Mouse (Mus musculus) forebrain, embryonic 12.5 days (tissue): ENCODE data around the gene Zfp160. TPM values are rescaled to one million over a fixed set of nuclear protein-coding genes. Genes with fewer than 3 reads are reported as not detected.
"Not testable (repeated sequence)": the region's sequence is repeated elsewhere in the genome, so short reads cannot be mapped to it uniquely, and the experiment has no call there.

Experiments used
- ATAC-seq: fragments of 200-750 bp; cut with Nextera tagmentation; 2 replicates; pipeline ENCODE4 v1.8.0; 2017; ENCODE audit warnings: moderate TSS enrichment; ENCODE audit not compliant: low FRiP score
- H3K27ac ChIP-seq: fragments of 300-500 bp; sonication (generic); 2 replicates; pipeline ENCODE4 v1.5.1; 2016; ENCODE audit warnings: mild to moderate bottlenecking
- H3K27me3 ChIP-seq: fragments of 300-500 bp; sonication (generic); 2 replicates; pipeline ENCODE4 v1.6.1; 2016; ENCODE audit warnings: mild to moderate bottlenecking
- H3K36me3 ChIP-seq: fragments of 300-500 bp; sonication (generic); replicated peaks from 2 replicates; pipeline ENCODE4 v1.6.1; 2016; ENCODE audit warnings: mild to moderate bottlenecking
- H3K4me1 ChIP-seq: fragments of 300-500 bp; sonication (generic); 2 replicates; pipeline ENCODE4 v1.6.1; 2016
- H3K4me2 ChIP-seq: fragments of 300-500 bp; sonication (generic); 2 replicates; pipeline ENCODE4 v1.6.1; 2016; ENCODE audit warnings: mild to moderate bottlenecking, moderate library complexity
- H3K4me3 ChIP-seq: fragments of 300-500 bp; sonication (generic); replicated peaks from 2 replicates; pipeline ENCODE4 v1.5.1; 2016; ENCODE audit warnings: mild to moderate bottlenecking
- H3K9ac ChIP-seq: fragments of 300-500 bp; sonication (generic); 2 replicates; pipeline ENCODE4 v1.6.1; 2016; ENCODE audit warnings: mild to moderate bottlenecking
- H3K9me3 ChIP-seq: fragments of 300-500 bp; sonication (generic); 2 replicates; pipeline ENCODE4 v1.6.1; 2016
- WGBS: fragments of 180-500 bp; shearing (Covaris S2); methylation state at CpG from one replicate; pipeline ENCODE4 v1.1.7; 2016; 5-methylcytosine and 5-hydroxymethylcytosine counted together
- polyA plus RNA-seq: library from polyadenylated mRNA; unstranded; fragments of >200 nt; fragmentation: Nextera tagmentation; extraction: Ambion mirVana; gene quantifications from 2 replicates; pipeline ENCODE4 v1.2.1, GENCODE M21; 2016

Zfp160 gene
- 19.0 and 20.3 TPM in 2 replicates for polyA plus RNA-seq

DNA sequence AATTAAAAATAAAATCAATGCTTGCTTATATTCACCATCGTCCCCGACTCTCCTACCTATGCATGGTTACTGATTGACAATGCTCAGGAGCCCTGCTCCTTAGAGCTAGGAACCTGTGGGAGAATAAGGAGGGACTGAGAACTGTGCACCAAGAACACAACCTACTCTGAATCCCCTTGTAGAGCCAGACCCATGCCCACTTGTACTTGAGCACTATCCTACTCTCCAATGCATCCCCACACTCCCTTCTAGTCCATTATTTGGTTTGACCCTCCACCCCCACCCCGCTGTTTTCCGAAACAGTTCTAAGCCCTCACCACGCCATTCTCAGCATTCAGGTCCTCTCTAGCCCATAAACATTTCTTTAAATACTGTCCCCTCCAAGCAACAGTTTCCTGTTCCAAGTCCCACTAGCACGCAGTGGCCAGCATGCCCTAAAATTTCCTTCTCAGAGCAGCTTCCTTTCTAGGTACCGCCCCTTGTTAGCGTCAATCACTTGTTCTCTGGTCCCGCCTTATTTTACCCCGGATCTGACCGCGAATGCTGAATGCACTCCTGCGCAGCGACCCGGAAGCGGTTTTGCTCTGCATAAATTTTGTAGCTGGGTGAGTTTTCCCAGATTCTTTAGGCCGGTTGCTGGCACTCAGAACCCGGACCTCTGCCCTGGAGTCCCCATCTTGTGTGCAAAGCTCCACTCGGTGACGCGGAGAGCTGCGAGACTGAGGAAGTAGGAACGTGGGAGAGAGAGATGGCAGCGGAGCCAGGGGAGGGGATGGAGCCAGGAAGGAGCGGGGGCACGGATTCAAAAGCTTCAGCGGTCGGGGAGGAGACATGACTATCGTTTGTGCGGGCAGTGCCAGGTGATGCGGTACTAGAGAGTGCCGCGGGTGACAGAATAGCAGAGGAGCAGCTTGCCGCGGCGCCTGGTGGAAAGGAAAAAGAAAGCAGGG is at the start of gene Zfp160:
Gene Zfp160 (plus strand): TSS at position 522 of the 950 bp plus-strand sequence.
- peak within 1 kb of the TSS; percentile 90 for H3K27ac ChIP-seq

DNA sequence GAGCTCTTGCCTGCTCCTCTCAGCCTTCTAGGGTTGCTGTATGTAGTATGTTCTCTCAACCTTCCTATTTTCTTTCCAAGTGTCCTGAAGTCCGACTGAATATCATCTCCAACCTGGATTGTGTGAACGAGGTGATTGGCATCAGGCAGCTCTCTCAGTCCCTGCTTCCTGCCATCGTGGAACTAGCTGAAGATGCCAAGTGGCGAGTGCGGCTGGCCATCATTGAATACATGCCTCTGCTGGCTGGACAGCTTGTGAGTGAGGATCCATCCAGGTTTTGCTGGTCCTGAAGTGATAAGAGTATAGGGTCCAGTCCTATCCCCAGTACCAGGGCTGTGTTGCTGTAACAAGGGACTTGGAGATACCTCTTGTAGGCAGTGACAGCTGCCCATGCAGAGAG is 48.3 kb upstream of the Zfp160 start:
- H3K4me1 ChIP-seq, result no peaks in the 10 kb centered on the region
- H3K27ac ChIP-seq, result no peak overlapping the region
- no peaks in the 10 kb centered on the region for H3K9me3 ChIP-seq
- no peak overlapping the region for H3K4me2 ChIP-seq
- H3K9ac ChIP-seq, result no peak overlapping the region
- no peak for ATAC-seq
- H3K27me3 ChIP-seq, result no peaks in the 10 kb centered on the region
- 93% methylated on average over 5 of the region's 5 CpGs for WGBS
- H3K4me3 ChIP-seq, result no peak overlapping the region
- H3K36me3 ChIP-seq, result peaks cover 100% of the 10 kb centered on the region

More for the DNA sequence above, at the start of gene Zfp160:
- peaks cover 15% of the 10 kb centered on the region for H3K4me1 ChIP-seq
- H3K36me3 ChIP-seq, result peaks cover 19% of the 10 kb centered on the region
- H3K4me3 ChIP-seq, result peak within 1 kb of the TSS; percentile 80
- H3K9me3 ChIP-seq, result no peaks in the 10 kb centered on the region
- peak within 1 kb of the TSS; percentile 80 for H3K4me2 ChIP-seq
- peak; percentile 98 for ATAC-seq
- H3K27me3 ChIP-seq, result no peaks in the 10 kb centered on the region
- WGBS, result 6% methylated on average over 36 of the region's 36 CpGs
- peak within 1 kb of the TSS; percentile 76 for H3K9ac ChIP-seq

DNA sequence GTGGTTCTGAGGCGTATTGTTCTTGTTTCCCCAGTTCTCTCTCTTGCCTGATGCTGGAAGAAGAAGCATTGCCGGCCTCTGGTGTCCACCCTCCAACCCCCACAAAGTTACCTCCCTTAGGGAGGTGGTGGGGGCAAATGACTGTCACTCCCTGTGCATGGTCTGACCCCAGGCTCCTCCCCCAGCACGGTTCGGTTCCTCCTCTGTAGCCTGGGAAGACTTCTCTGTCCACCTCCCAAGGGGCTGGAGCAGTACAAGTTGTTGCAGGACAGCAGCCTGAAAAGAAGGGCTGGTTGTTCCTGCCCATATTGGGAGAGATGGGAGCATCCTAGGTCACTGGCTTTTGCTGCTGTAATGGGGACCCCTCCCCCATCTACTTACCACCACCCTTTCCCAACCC is 43.3 kb upstream of the Zfp160 start:
- ATAC-seq, result no peak
- Histone ChIP-seq H3K4me3 (no peak overlapping the region), H3K36me3 (peaks cover 90% of the 10 kb centered on the region), H3K4me2 (no peak overlapping the region), H3K4me1 (no peaks in the 10 kb centered on the region), H3K27me3 (no peaks in the 10 kb centered on the region), H3K27ac (no peak overlapping the region), H3K9ac (no peak overlapping the region), H3K9me3 (no peaks in the 10 kb centered on the region)
- WGBS, result 91% methylated on average over 4 of the region's 4 CpGs

DNA sequence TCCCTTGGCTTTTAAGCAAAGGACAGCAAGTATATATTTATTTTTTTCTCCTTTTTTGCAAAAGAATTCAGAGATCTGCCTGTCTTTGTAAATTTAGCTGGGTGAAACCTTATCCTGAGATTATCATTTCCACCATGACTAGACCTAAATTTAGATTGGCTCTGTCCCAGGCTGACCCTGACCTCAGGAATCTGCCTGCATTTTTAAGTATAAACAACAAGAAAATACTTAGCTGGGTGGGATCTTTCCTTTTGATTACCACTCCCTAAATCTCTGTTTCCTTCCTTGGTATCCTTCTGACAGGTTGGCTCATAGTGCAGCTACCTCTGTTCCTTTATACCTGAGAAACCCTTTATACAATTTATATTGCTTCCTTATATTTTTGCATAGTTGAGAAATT is 42.0 kb upstream of the Zfp160 start:
- H3K9ac ChIP-seq, result no peak overlapping the region
- peaks cover 78% of the 10 kb centered on the region for H3K36me3 ChIP-seq
- no peak for ATAC-seq
- no peak overlapping the region for H3K4me3 ChIP-seq
- no peak overlapping the region for H3K27ac ChIP-seq
- H3K4me1 ChIP-seq, result no peaks in the 10 kb centered on the region
- H3K9me3 ChIP-seq, result no peaks in the 10 kb centered on the region
- H3K27me3 ChIP-seq, result no peaks in the 10 kb centered on the region
- no peak overlapping the region for H3K4me2 ChIP-seq

DNA sequence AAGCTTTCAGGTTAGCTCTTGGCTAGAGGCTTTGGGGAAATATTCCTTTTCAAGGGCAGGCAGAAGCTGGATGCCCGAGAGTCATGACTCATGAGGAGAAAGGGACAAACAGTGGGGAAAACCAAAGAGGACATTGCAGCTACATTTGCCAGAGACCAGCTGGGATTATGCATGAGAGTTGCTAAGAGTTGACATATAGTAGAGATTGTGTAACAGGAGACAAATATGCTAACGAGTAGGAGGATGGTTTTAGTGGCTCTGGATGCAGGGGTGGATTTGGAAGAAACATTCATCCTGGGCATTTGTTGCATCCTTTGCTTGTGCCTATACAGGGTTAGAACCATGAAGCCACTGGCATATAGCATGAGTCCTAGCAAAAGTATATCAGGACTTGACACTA is 15.0 kb upstream of the Zfp160 start:
- Histone ChIP-seq H3K4me3 (no peak overlapping the region), H3K4me1 (no peaks in the 10 kb centered on the region), H3K27me3 (no peaks in the 10 kb centered on the region), H3K27ac (no peak overlapping the region), H3K4me2 (no peak overlapping the region), H3K36me3 (no peaks in the 10 kb centered on the region), H3K9me3 (no peaks in the 10 kb centered on the region), H3K9ac (no peak overlapping the region)
- ATAC-seq, result no peak
- 78% methylated on average over 2 of the region's 2 CpGs for WGBS

DNA sequence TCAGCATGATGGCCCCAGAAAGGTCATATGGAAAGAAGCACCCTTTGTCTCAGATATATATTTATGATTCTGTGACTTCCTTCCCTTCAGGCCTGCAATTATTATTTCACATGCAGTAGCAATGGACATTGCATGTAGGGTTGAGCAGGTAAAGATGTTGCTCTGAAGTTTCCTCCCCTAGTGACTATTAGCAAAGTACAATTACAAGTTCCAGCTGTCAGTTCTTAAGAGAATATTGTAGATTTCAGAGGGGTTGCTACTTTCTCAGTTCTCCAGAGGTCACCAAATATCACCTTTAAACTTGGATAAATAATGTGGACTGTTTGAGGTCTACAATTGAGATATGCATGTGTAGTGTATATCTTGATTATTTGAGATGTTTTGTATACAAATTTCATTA is 12.3 kb upstream of the Zfp160 start, which contains the start of gene Vmn1r233:
Gene Vmn1r233 (minus strand): TSS at position 101 of the 400 bp plus-strand sequence.
- no peak for ATAC-seq
- Histone ChIP-seq H3K36me3 (no peaks in the 10 kb centered on the region), H3K4me3 (no peak within 1 kb of the TSS), H3K4me1 (no peaks in the 10 kb centered on the region), H3K9me3 (no peaks in the 10 kb centered on the region), H3K9ac (no peak within 1 kb of the TSS), H3K4me2 (no peak within 1 kb of the TSS), H3K27me3 (no peaks in the 10 kb centered on the region), H3K27ac (no peak within 1 kb of the TSS)

DNA sequence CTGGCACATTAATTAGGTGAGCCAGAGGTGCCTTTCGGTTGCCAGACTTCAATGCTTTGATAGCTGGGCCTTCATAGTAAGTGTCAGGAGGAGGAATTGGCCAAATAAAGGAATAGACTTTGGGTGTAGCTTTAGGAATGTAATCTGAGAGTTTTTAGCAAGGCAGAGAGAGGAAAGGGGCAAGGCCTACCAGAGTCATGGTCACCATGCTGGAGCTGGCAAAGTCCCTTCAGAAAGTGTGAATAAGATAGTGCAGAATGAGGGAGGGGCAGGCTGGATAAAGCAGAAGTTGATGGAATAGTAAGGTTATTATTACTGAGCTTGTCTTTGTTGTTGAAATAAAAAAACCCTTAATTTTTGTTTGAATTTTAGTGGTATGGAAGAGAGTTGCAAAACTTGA is 1.0 kb downstream of the Zfp160 start:
- H3K4me2 ChIP-seq, result peak overlapping the region; percentile 80
- WGBS, result 29% methylated on average over 1 of the region's 1 CpGs
- peaks cover 15% of the 10 kb centered on the region for H3K4me1 ChIP-seq
- H3K4me3 ChIP-seq, result peak overlapping the region; percentile 80
- no peak overlapping the region for H3K27ac ChIP-seq
- no peaks in the 10 kb centered on the region for H3K9me3 ChIP-seq
- H3K27me3 ChIP-seq, result no peaks in the 10 kb centered on the region
- H3K9ac ChIP-seq, result peak overlapping the region; percentile 76
- H3K36me3 ChIP-seq, result peaks cover 22% of the 10 kb centered on the region
- ATAC-seq, result no peak

DNA sequence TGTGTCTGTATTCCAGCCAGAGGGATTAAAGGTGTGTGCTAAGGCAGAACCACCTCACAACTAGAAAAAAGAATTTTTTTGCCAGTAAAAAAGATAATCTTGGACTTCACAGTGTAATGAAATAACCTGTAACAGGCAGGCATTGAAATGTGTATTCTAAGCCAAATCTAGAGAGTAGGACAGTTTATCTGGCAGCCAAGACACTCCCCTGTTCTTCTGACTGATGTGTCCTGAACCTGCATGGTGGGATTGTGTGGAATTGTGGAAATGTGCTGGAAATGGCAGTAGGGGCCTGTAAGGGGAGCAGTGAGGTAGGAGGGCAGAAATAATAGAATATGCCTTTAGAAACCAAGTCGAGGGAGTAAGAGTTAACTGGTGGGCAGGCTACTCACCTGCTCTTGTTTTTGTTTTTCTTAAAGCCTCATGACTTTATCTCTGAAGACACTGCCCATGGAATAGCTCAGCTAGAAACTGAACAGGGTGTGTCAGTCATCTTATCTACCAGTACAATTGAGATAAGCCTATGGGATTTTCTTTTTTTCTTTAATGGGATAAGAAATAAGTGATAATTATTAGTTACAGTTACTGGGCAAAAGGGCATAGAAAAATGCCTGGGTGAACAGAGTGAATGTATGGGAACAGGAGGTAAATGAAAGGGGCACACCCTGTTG is 9.8 kb downstream of the Zfp160 start:
- H3K4me1 ChIP-seq, result no peaks in the 10 kb centered on the region
- H3K27ac ChIP-seq, result no peak overlapping the region
- no peak overlapping the region for H3K9ac ChIP-seq
- no peak overlapping the region for H3K4me3 ChIP-seq
- ATAC-seq, result no peak
- peaks cover 64% of the 10 kb centered on the region for H3K36me3 ChIP-seq
- WGBS, result 85% methylated on average over 1 of the region's 1 CpGs
- no peaks in the 10 kb centered on the region for H3K9me3 ChIP-seq
- no peak overlapping the region for H3K4me2 ChIP-seq
- no peaks in the 10 kb centered on the region for H3K27me3 ChIP-seq

DNA sequence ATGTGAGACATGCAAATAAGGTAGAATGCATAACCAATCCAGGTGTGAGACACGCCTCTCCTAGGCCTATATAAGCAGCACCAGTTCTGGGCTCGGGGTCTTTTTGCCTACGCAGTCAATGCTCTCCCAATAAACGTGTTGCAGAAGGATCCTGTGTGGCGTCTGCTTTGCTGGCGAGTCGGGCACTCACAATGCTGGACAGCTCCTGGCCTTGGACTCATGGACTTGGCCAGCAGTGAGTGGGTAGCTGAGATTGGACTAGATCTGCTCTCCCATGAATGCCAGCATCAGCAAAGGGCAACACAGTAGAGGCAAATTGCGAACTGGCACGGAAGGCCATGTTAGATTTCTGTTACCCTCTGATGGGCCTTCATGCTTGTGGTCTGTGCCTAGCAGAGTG is 39.3 kb downstream of the Zfp160 start:
- H3K27me3 ChIP-seq, H3K9ac ChIP-seq, H3K4me2 ChIP-seq, H3K4me1 ChIP-seq, H3K27ac ChIP-seq, ATAC-seq, H3K9me3 ChIP-seq, H3K36me3 ChIP-seq, H3K4me3 ChIP-seq: not testable (repeated sequence)
- WGBS, result 85% methylated on average over 9 of the region's 9 CpGs

DNA sequence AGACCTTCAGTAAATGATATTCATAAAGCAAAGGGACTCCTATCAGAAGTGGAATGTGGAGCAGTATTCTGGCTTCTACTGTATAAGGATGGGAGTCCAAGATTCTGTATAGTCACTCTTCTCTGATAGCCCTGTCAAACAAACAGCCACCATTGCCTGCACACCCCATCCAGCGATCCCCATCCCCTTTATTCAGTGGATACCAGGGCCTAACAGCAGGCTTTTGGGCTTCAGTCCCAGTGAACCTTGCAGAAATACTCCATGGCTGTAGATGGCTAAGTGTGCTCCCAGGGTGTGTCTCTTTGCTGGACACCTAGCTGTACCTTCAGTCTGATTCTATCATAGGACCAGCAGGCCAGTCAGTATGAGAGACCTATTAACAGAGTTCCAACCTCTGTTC is 42.2 kb downstream of the Zfp160 start:
- no peak overlapping the region for H3K27ac ChIP-seq
- no peaks in the 10 kb centered on the region for H3K27me3 ChIP-seq
- no peak overlapping the region for H3K4me3 ChIP-seq
- no peaks in the 10 kb centered on the region for H3K4me1 ChIP-seq
- no peak for ATAC-seq
- H3K9ac ChIP-seq, result no peak overlapping the region
- no peaks in the 10 kb centered on the region for H3K36me3 ChIP-seq
- H3K9me3 ChIP-seq, result 0 out of 2 replicates have a peak, but pooled peaks cover 5% of the 10 kb centered on the region
- H3K4me2 ChIP-seq, result no peak overlapping the region
- WGBS, result 87% methylated on average over 1 of the region's 1 CpGs

DNA sequence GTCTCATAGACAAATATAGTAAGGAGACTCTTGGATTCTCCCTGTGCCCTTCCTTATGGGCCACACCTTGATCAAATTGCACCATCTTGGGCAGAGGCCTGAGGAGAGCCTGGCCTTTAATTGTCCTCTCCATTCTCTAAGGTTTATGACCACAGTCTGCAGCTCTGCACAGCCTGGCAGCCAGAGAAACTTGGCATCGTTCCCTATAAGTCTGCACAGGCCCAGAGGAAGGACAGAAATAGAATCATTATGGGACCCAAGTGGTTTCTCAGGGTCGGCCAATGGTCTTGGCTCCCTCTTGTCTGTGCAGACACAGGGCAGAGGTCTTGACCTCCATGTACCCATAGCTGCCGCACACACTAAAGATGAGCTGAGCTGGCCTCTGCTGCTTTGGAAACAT is 42.6 kb downstream of the Zfp160 start:
- H3K27me3 ChIP-seq, ATAC-seq, H3K9me3 ChIP-seq, H3K4me2 ChIP-seq, H3K27ac ChIP-seq, H3K4me3 ChIP-seq, H3K4me1 ChIP-seq, H3K9ac ChIP-seq, H3K36me3 ChIP-seq: not testable (repeated sequence)
- WGBS, result no CpG with 5 or more reads among the region's 3 CpGs

DNA sequence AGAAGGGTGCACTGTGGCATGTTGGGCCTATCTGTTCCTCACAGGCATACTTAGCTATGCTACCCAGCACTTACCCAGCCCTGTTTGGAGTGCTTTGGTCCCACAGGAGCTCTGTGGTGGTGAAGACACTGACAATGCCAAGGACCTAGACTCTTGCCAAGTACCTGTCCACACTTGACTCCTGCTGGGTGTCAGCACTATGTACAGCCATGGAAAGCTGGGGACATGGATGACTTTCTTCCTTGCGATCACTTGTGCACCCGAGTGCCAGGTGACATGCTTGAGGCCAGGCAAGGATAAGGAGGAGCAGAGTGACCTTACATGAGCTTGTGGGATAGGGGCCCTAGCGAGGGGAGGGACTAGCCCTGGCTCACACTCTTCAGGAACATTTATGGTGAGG is 43.2 kb downstream of the Zfp160 start:
- not testable (repeated sequence) for ATAC-seq, H3K27ac ChIP-seq, H3K9ac ChIP-seq, H3K36me3 ChIP-seq, H3K4me2 ChIP-seq, H3K4me1 ChIP-seq, H3K4me3 ChIP-seq, H3K9me3 ChIP-seq, H3K27me3 ChIP-seq
- 90% methylated on average over 3 of the region's 3 CpGs for WGBS
